Mouse (Mus musculus) neural tube, embryonic 14.5 days (tissue): Measurements from ENCODE around the gene Extl1. TPM values are rescaled to one million over a fixed set of nuclear protein-coding genes. Genes with fewer than 3 reads are reported as not detected.

Source experiments
- ATAC-seq: fragments of 200-750 bp; cut with Nextera tagmentation; 2 replicates; pipeline ENCODE4 v1.8.0; 2017; ENCODE audit warnings: low read depth, mild to moderate bottlenecking, moderate TSS enrichment, moderate library complexity
- H3K27ac ChIP-seq: fragments of 300-500 bp; sonication (generic); 2 replicates; pipeline ENCODE4 v1.5.1; 2014; ENCODE audit warnings: low read depth, mild to moderate bottlenecking, control low read depth, low read length, moderate library complexity, mixed read lengths
- H3K27me3 ChIP-seq: fragments of 300-500 bp; sonication (generic); 2 replicates; pipeline ENCODE4 v1.6.1; 2014; ENCODE audit warnings: low read length; ENCODE audit not compliant: control insufficient read depth, insufficient read depth
- H3K36me3 ChIP-seq: fragments of 300-500 bp; sonication (generic); 2 replicates; pipeline ENCODE4 v1.6.1; 2014; ENCODE audit warnings: low read length, mixed read lengths; ENCODE audit not compliant: control insufficient read depth, insufficient read depth
- H3K4me1 ChIP-seq: fragments of 300-500 bp; sonication (generic); 2 replicates; pipeline ENCODE4 v1.6.1; 2014; ENCODE audit warnings: low read length; ENCODE audit not compliant: control insufficient read depth, insufficient read depth
- H3K4me2 ChIP-seq: fragments of 300-500 bp; sonication (generic); 2 replicates; pipeline ENCODE4 v1.6.1; 2014; ENCODE audit warnings: mild to moderate bottlenecking, low read depth, low read length, control low read depth
- H3K4me3 ChIP-seq: fragments of 300-500 bp; sonication (generic); 2 replicates; pipeline ENCODE4 v1.5.1; 2014; ENCODE audit warnings: low read depth, low read length, control low read depth, mixed read lengths
- H3K9ac ChIP-seq: fragments of 300-500 bp; sonication (generic); replicated peaks from 2 replicates; pipeline ENCODE4 v1.6.1; 2014; ENCODE audit warnings: low read depth, mild to moderate bottlenecking, control low read depth, low read length, mixed read lengths
- H3K9me3 ChIP-seq: fragments of 300-500 bp; sonication (generic); 2 replicates; pipeline ENCODE4 v1.6.1; 2016; ENCODE audit warnings: low read length; ENCODE audit not compliant: control insufficient read depth
- WGBS: fragments of 180-500 bp; shearing (Covaris S2); extraction: QIAGEN DNeasy Blood & Tissue Kit; methylation state at CpG from one replicate; pipeline ENCODE4 v1.1.7; 2014; 5-methylcytosine and 5-hydroxymethylcytosine counted together
- polyA plus RNA-seq: library from polyadenylated mRNA; unstranded; fragments of >200 nt; fragmentation: Nextera tagmentation; extraction: Ambion mirVana; gene quantifications from 2 replicates; pipeline ENCODE4 v1.2.1, GENCODE M21; 2014

Extl1 gene
- polyA plus RNA-seq, 1 experiment from 2014 or later: 0.31 TPM

GRCm38 (mm10) chr4:134374306-134374705, 9.3 kb downstream of the Extl1 start:
- Histone ChIP-seq H3K27me3 (peaks cover 19% of the 10 kb centered on the region), H3K4me3 (no peak overlapping the region), H3K4me1 (peaks cover 9% of the 10 kb centered on the region), H3K4me2 (no peak overlapping the region), H3K36me3 (no peaks in the 10 kb centered on the region), H3K9me3 (no peaks in the 10 kb centered on the region), H3K9ac (no peak overlapping the region), H3K27ac (no peak overlapping the region)
- 64% methylated on average over 1 of the region's 1 CpGs for WGBS
- no peak for ATAC-seq

- Histone ChIP-seq H3K9me3 (no peaks in the 10 kb centered on the region), H3K27ac (no peak overlapping the region), H3K4me2 (no peak overlapping the region; the same call in 1 of the 2 replicates), H3K27me3 (peaks cover 20% of the 10 kb centered on the region), H3K4me1 (peaks cover 9% of the 10 kb centered on the region), H3K4me3 (no peak overlapping the region), H3K9ac (no peak overlapping the region; the same call in 1 of the 2 replicates), H3K36me3 (no peaks in the 10 kb centered on the region)
- no peak for ATAC-seq
- 92% methylated on average over 8 of the region's 8 CpGs for WGBS
These were observed 10.4 kb downstream of the Extl1 start for GRCm38 (mm10) chr4:134373295-134373694.

- peak overlapping the region; percentile 37 for H3K4me3 ChIP-seq
- WGBS: under 1% methylated on average over 16 of the region's 16 CpGs
- peak; percentile 85 for ATAC-seq
- no peak overlapping the region for H3K27ac ChIP-seq
- peaks cover 20% of the 10 kb centered on the region for H3K27me3 ChIP-seq
- H3K4me1 ChIP-seq: peaks cover 9% of the 10 kb centered on the region
- no peaks in the 10 kb centered on the region for H3K36me3 ChIP-seq
- peak overlapping the region; percentile 89 for H3K4me2 ChIP-seq
- no peaks in the 10 kb centered on the region for H3K9me3 ChIP-seq
- H3K9ac ChIP-seq: peak overlapping the region; percentile 32; the same call in 1 of the 2 replicates
These were observed 11.3 kb downstream of the Extl1 start for GRCm38 (mm10) chr4:134372294-134372747.

GRCm38 (mm10) chr4:134371316-134371855, 12.3 kb downstream of the Extl1 start:
- no peaks in the 10 kb centered on the region for H3K9me3 ChIP-seq
- 2% methylated on average over 17 of the region's 17 CpGs for WGBS

GRCm38 (mm10) chr4:134370649-134371221, 12.9 kb downstream of the Extl1 start:
- Histone ChIP-seq H3K27ac (no peak overlapping the region), H3K9ac (no peak overlapping the region), H3K36me3 (no peaks in the 10 kb centered on the region), H3K27me3 (peaks cover 20% of the 10 kb centered on the region), H3K9me3 (no peaks in the 10 kb centered on the region), H3K4me2 (peak overlapping the region; percentile 89), H3K4me1 (peaks cover 9% of the 10 kb centered on the region), H3K4me3 (peak overlapping the region; percentile 14; the same call in 1 of the 2 replicates)
- under 1% methylated on average over 18 of the region's 18 CpGs for WGBS
- no peak for ATAC-seq

More at GRCm38 (mm10) chr4:134371316-134371855, 12.3 kb downstream of the Extl1 start:
- Histone ChIP-seq H3K27ac (no peak overlapping the region), H3K4me3 (peak overlapping the region; percentile 37), H3K27me3 (peaks cover 20% of the 10 kb centered on the region), H3K9ac (no peak overlapping the region), H3K4me1 (peaks cover 9% of the 10 kb centered on the region), H3K4me2 (peak overlapping the region; percentile 89), H3K36me3 (no peaks in the 10 kb centered on the region)
- no peak for ATAC-seq

GRCm38 (mm10) chr4:134365280-134365679, 18.4 kb downstream of the Extl1 start:
- WGBS: 45% methylated on average over 5 of the region's 5 CpGs
- no peak overlapping the region for H3K4me3 ChIP-seq
- ATAC-seq: no peak

GRCm38 (mm10) chr4:134362586-134362985, 21.1 kb downstream of the Extl1 start:
- ATAC-seq: no peak
- H3K27ac ChIP-seq: no peak overlapping the region
- WGBS: 32% methylated on average over 8 of the region's 9 CpGs

More at GRCm38 (mm10) chr4:134365280-134365679, 18.4 kb downstream of the Extl1 start:
- Histone ChIP-seq H3K9me3 (no peaks in the 10 kb centered on the region), H3K27ac (no peak overlapping the region), H3K27me3 (peaks cover 7% of the 10 kb centered on the region), H3K36me3 (no peaks in the 10 kb centered on the region), H3K4me1 (no peaks in the 10 kb centered on the region), H3K4me2 (no peak overlapping the region), H3K9ac (no peak overlapping the region)

GRCm38 (mm10) chr4:134362124-134362523, 21.5 kb downstream of the Extl1 start:
- Histone ChIP-seq H3K27ac (no peak overlapping the region), H3K36me3 (no peaks in the 10 kb centered on the region), H3K9ac (no peak overlapping the region), H3K9me3 (no peaks in the 10 kb centered on the region), H3K27me3 (no peaks in the 10 kb centered on the region), H3K4me3 (no peak overlapping the region), H3K4me2 (no peak overlapping the region), H3K4me1 (no peaks in the 10 kb centered on the region)
- ATAC-seq: no peak
- 70% methylated on average over 9 of the region's 9 CpGs for WGBS

More at GRCm38 (mm10) chr4:134362586-134362985, 21.1 kb downstream of the Extl1 start:
- Histone ChIP-seq H3K9ac (no peak overlapping the region), H3K36me3 (no peaks in the 10 kb centered on the region), H3K9me3 (no peaks in the 10 kb centered on the region), H3K4me3 (no peak overlapping the region), H3K27me3 (no peaks in the 10 kb centered on the region), H3K4me2 (no peak overlapping the region), H3K4me1 (no peaks in the 10 kb centered on the region)

GRCm38 (mm10) chr4:134361215-134361614, 22.4 kb downstream of the Extl1 start:
- no peaks in the 10 kb centered on the region for H3K27me3 ChIP-seq
- H3K9me3 ChIP-seq: no peaks in the 10 kb centered on the region
- 0 out of 2 replicates have a peak, but pooled peaks have one; percentile 24 for ATAC-seq
- no peak overlapping the region for H3K9ac ChIP-seq
- no peak overlapping the region for H3K4me2 ChIP-seq
- no peaks in the 10 kb centered on the region for H3K36me3 ChIP-seq
- no peak overlapping the region for H3K4me3 ChIP-seq
- H3K4me1 ChIP-seq: no peaks in the 10 kb centered on the region
- no peak overlapping the region for H3K27ac ChIP-seq
- WGBS: 38% methylated on average over 5 of the region's 5 CpGs
